23 mouse cellular contexts compared by ENCODE assay signal in genomic region chr2:154000501-154000900, GRCm38 (mm10). TPM values are rescaled to one million over a fixed set of nuclear protein-coding genes. Genes with fewer than 3 reads are reported as not detected.
"Had no signal": no experiment of that assay in that cellular context is flagged by ENCODE, and none has a peak within 500 bp of the region (broad histone marks: within the 10 kb centered on the region; RNA-seq: fewer than 3 reads in every experiment).

No protein-coding gene starts in this region.

- H3K9ac ChIP-seq: neural tube, embryonic 13.5 days; neural tube, embryonic 15.5 days; stomach, embryonic 15.5 days had no signal

- H3K4me3 ChIP-seq: neural tube, embryonic 13.5 days; neural tube, embryonic 15.5 days; stomach, embryonic 15.5 days had no signal

- H3K9me3 ChIP-seq: neural tube, embryonic 13.5 days; neural tube, embryonic 15.5 days; stomach, embryonic 15.5 days had no signal

- DNase-seq: retina, postnatal 1 day; right cerebral cortex, adult 18-20 months; right cerebral cortex, postnatal 14 days; right cerebral cortex, postnatal 25 days; right cerebral cortex, postnatal 4 days; spleen, adult 18-20 months; thymus, adult 18-20 months; thymus, adult 2 months; thymus, postnatal 14 days; thymus, postnatal 25 days; thymus, postnatal 36 days; thymus, postnatal 4 days had no signal

- H3K27ac ChIP-seq: neural tube, embryonic 13.5 days; neural tube, embryonic 15.5 days; stomach, embryonic 15.5 days; stomach, postnatal 0 days had no signal

- H3K27me3 ChIP-seq: neural tube, embryonic 13.5 days; neural tube, embryonic 15.5 days; stomach, embryonic 15.5 days had no signal

- H3K4me2 ChIP-seq: neural tube, embryonic 13.5 days; neural tube, embryonic 15.5 days; stomach, embryonic 15.5 days had no signal

- H3K36me3 ChIP-seq: neural tube, embryonic 13.5 days; neural tube, embryonic 15.5 days; stomach, embryonic 15.5 days had no signal

- H3K4me1 ChIP-seq: neural tube, embryonic 13.5 days; neural tube, embryonic 15.5 days; stomach, embryonic 15.5 days had no signal

RNA-seq across cellular contexts. Expression of gene Bpifa2, which starts 7.6 kb away (rescaled TPM):
- total RNA-seq: neutrophil, adult 5-6 weeks had no signal
- polyA plus RNA-seq: neural tube, embryonic 13.5 days; neural tube, embryonic 14.5 days; neural tube, embryonic 15.5 days; small intestine, adult 2 months; spleen, adult 2 months; stomach, embryonic 14.5 days; stomach, embryonic 15.5 days; stomach, embryonic 16.5 days; stomach, postnatal 0 days; urinary bladder, adult 2 months had no signal

RNA-seq across cellular contexts. Expression of gene Bpifa6, which starts 25.8 kb away (rescaled TPM):
- total RNA-seq: neutrophil, adult 5-6 weeks had no signal
- polyA plus RNA-seq: neural tube, embryonic 13.5 days; neural tube, embryonic 14.5 days; neural tube, embryonic 15.5 days; small intestine, adult 2 months; spleen, adult 2 months; stomach, embryonic 14.5 days; stomach, embryonic 15.5 days; stomach, embryonic 16.5 days; thymus, adult 2 months had no signal
